ENCODE assay signal across 22 mouse cellular contexts in genomic region chr12:71880987-71881386, GRCm38 (mm10). TPM values are rescaled to one million over a fixed set of nuclear protein-coding genes. Genes with fewer than 3 reads are reported as not detected.
DNase-seq lines count a peak whose midpoint lies in the region; ATAC-seq and TF ChIP-seq lines count a peak whose summit lies in the region.
"Had no signal": no experiment of that assay in that cellular context is flagged by ENCODE, and none has a peak within 500 bp of the region (broad histone marks: within the 10 kb centered on the region; RNA-seq: fewer than 3 reads in every experiment).

No protein-coding gene starts in this region.

- no peak for DNase-seq in heart, adult 2 months
- DNase-seq in left cerebral cortex, postnatal 14 days (ENCODE audit: low spot score in 2 of 2): peak; percentile 32 to 59
- DNase-seq in left cerebral cortex, adult 11 months (ENCODE audit: low spot score): no peak
- DNase-seq in brain, adult 2 months (ENCODE audit: low read depth, low spot score): peak; percentile 76
- DNase-seq in urinary bladder, postnatal 36 days (ENCODE audit: low spot score in 2 of 2): no peak
- DNase-seq: adrenal gland, adult 2 months; adrenal gland, postnatal 25 days; cerebellum, adult 2 months; cerebellum, postnatal 10 days; gastrocnemius, adult 2 months; gastrocnemius, postnatal 25 days; heart, postnatal 10 days; heart, postnatal 4 days had no signal

- H3K79me2 ChIP-seq in heart, adult 2 months (replicated peaks; ENCODE audit: control insufficient read depth, insufficient read depth, low read length): peaks cover 5% of the 10 kb centered on the region; the same call in 1 of the 2 replicates

- peaks cover 75% of the 10 kb centered on the region for H3K4me1 ChIP-seq in heart, embryonic 15.5 days (replicated peaks)
- peaks cover 37% of the 10 kb centered on the region for H3K4me1 ChIP-seq in heart, adult 2 months (ENCODE audit: control insufficient read depth, insufficient read depth, low read length)
- peaks cover 30% of the 10 kb centered on the region for H3K4me1 ChIP-seq in embryonic fibroblast, embryonic 13.5 days (ENCODE audit: control insufficient read depth, insufficient read depth, low read length)

- no peak overlapping the region for H3K4me3 ChIP-seq in heart, embryonic 15.5 days
- H3K4me3 ChIP-seq in heart, adult 2 months: no peak overlapping the region
- no peak overlapping the region for H3K4me3 ChIP-seq in embryonic fibroblast, embryonic 13.5 days (ENCODE audit: insufficient read depth, low read length)
- H3K4me3 ChIP-seq: embryonic facial prominence, embryonic 10.5 days; erythroblast, embryonic 14.5 days; forebrain, embryonic 10.5 days; forebrain, embryonic 15.5 days; gastrocnemius, adult 2 months; hindbrain, embryonic 13.5 days; intestine, embryonic 15.5 days had no signal

- no peak for TF ChIP-seq POLR2A in heart, adult 2 months (IDR thresholded peaks at IDR 0.05; ENCODE audit: insufficient read depth, low read depth, low read length)
- no peak for TF ChIP-seq POLR2A in embryonic fibroblast, embryonic 13.5 days (IDR thresholded peaks at IDR 0.05; ENCODE audit: low read depth, low read length)

- 0 out of 2 replicates have a peak overlapping the region, but pooled peaks have one; percentile 5 for H3K27ac ChIP-seq in heart, embryonic 15.5 days
- no peak overlapping the region for H3K27ac ChIP-seq in heart, adult 2 months
- H3K27ac ChIP-seq in embryonic fibroblast, embryonic 13.5 days (ENCODE audit: insufficient read depth, low read length): peak overlapping the region; percentile 8; the same call in 1 of the 2 replicates
- H3K27ac ChIP-seq: embryonic facial prominence, embryonic 10.5 days; forebrain, embryonic 10.5 days; forebrain, embryonic 15.5 days; gastrocnemius, adult 2 months; hindbrain, embryonic 13.5 days; intestine, embryonic 15.5 days had no signal

- no peak for ATAC-seq in heart, embryonic 15.5 days (replicated peaks; ENCODE audit: insufficient number of reproducible peaks, insufficient read depth, low FRiP score, low read depth)
- ATAC-seq: forebrain, embryonic 15.5 days; intestine, embryonic 15.5 days had no signal

- 75% methylated on average over 5 of the region's 5 CpGs for WGBS in heart, embryonic 15.5 days
- WGBS in heart, adult 2 months: 62% methylated on average over 5 of the region's 5 CpGs

- intact Hi-C loops in heart, adult 2 months (cut with DNase I): no loop called here
- intact Hi-C loops in left cerebral cortex, postnatal 14 days (cut with DNase I): no loop called here

- H3K9me3 ChIP-seq in heart, embryonic 15.5 days (replicated peaks): no peaks in the 10 kb centered on the region
- H3K9me3 ChIP-seq: embryonic facial prominence, embryonic 10.5 days; forebrain, embryonic 10.5 days; forebrain, embryonic 15.5 days; hindbrain, embryonic 13.5 days; intestine, embryonic 15.5 days had no signal

- H3K27me3 ChIP-seq in heart, embryonic 15.5 days: no peaks in the 10 kb centered on the region
- H3K27me3 ChIP-seq in heart, adult 2 months (ENCODE audit: control insufficient read depth, insufficient read depth, low read length): no peaks in the 10 kb centered on the region
- H3K27me3 ChIP-seq: forebrain, embryonic 15.5 days; hindbrain, embryonic 13.5 days; intestine, embryonic 15.5 days had no signal

- TF ChIP-seq EP300 in heart, adult 2 months (IDR thresholded peaks at IDR 0.05; ENCODE audit: insufficient read depth, low read depth, low read length): no peak

- no peak overlapping the region for H3K9ac ChIP-seq in heart, embryonic 15.5 days
- H3K9ac ChIP-seq in heart, adult 2 months (ENCODE audit: low read depth, low read length): no peak overlapping the region
- H3K9ac ChIP-seq: forebrain, embryonic 15.5 days; hindbrain, embryonic 13.5 days; intestine, embryonic 15.5 days had no signal

- no peaks in the 10 kb centered on the region for H3K36me3 ChIP-seq in heart, embryonic 15.5 days
- peaks cover 30% of the 10 kb centered on the region for H3K36me3 ChIP-seq in heart, adult 2 months (ENCODE audit: control insufficient read depth, insufficient read depth, low read length)
- H3K36me3 ChIP-seq: embryonic facial prominence, embryonic 10.5 days; forebrain, embryonic 10.5 days; forebrain, embryonic 15.5 days; hindbrain, embryonic 13.5 days; intestine, embryonic 15.5 days had no signal

- no peak for TF ChIP-seq CTCF in heart, adult 2 months (IDR thresholded peaks at IDR 0.05)
- TF ChIP-seq CTCF in embryonic fibroblast, embryonic 13.5 days (IDR thresholded peaks at IDR 0.05; ENCODE audit: borderline replicate concordance, insufficient read depth, low read length): no peak

- H3K4me2 ChIP-seq in heart, embryonic 15.5 days: no peak overlapping the region
- H3K4me2 ChIP-seq: forebrain, embryonic 15.5 days; heart, embryonic 11.5 days; hindbrain, embryonic 13.5 days; intestine, embryonic 15.5 days had no signal

RNA-seq across cellular contexts. Expression of gene Daam1, which starts 50.1 kb away (rescaled TPM):
- 20.9 and 21.4 TPM in 2 replicates for polyA plus RNA-seq in heart, embryonic 15.5 days (2015; fragmentation: Nextera tagmentation; extraction: Ambion mirVana)
- 10 to 100 TPM; 67.2 to 77.6 TPM for total RNA-seq in heart, adult 2 months (2021)
- polyA plus RNA-seq in heart, adult 2 months (2012; rRNA removed): 13.1 and 23.9 TPM in 2 replicates
- total RNA-seq in left cerebral cortex, postnatal 14 days (2021): 10 to 100 TPM; 65.9 to 67.3 TPM
- polyA plus RNA-seq in embryonic fibroblast, embryonic 13.5 days (2011; ENCODE audit: insufficient read length, low read depth, missing spikeins): 23.8 and 25.1 TPM in 2 replicates

Comparison
In these comparisons a context has a peak if more than half of its experiments do, and no peak if none do; other contexts are left out.
1. DNase-seq: peak in left cerebral cortex, postnatal 14 days (2 of 2) and brain, adult 2 months (single experiment); none in heart, adult 2 months (0 of 2), left cerebral cortex, adult 11 months (single experiment) and urinary bladder, postnatal 36 days (0 of 2).